Mouse (Mus musculus): ENCODE results near the gene Ccdc39. TPM values are rescaled to one million over a fixed set of nuclear protein-coding genes. Genes with fewer than 3 reads are reported as not detected.

Ccdc39 gene
- polyA plus RNA-seq, 1 experiment from 2014 or later, result 16.6 TPM

DNA sequence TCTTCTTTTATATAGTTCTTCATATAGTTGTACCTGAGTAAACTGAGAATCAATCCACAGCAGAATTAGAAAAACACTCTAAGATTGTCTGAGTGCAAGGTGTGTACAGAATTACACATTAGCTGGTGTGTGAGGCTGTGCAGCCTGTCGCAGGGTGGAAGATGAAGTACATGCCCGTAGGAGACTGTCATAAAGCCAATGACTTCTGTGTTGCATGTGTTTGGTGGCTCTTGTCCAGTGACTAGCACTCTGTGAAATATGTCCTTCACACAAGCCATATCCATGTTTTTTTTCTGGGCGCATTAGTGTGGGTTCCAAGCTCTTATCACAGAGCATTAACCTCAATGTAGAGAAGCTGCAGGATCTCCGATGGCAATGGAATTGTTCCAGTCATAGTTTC lies 6.7 kb upstream of the Ccdc39 start:
- H3K9me3 ChIP-seq, result no peaks in the 10 kb centered on the region
- H3K9ac ChIP-seq, result no peak overlapping the region
- no peak for ATAC-seq (ENCODE audit: low FRiP score, low read depth)
- WGBS, result 91% methylated on average over 4 of the region's 4 CpGs
- H3K27ac ChIP-seq (replicated peaks), result no peak overlapping the region
- no peaks in the 10 kb centered on the region for H3K27me3 ChIP-seq
- no peak overlapping the region for H3K4me3 ChIP-seq
- no peak overlapping the region for H3K4me2 ChIP-seq
- no peaks in the 10 kb centered on the region for H3K36me3 ChIP-seq
- H3K4me1 ChIP-seq (replicated peaks), result no peaks in the 10 kb centered on the region

GRCm38 (mm10) chr3:33846639-33847038 lies 2.5 kb upstream of the Ccdc39 start:
- H3K27me3 ChIP-seq, result no peaks in the 10 kb centered on the region
- no peak overlapping the region for H3K4me2 ChIP-seq
- 86% methylated on average over 6 of the region's 6 CpGs for WGBS
- no peak overlapping the region for H3K4me3 ChIP-seq
- H3K9me3 ChIP-seq, result no peaks in the 10 kb centered on the region
- no peak for ATAC-seq (ENCODE audit: low FRiP score, low read depth)
- H3K4me1 ChIP-seq (replicated peaks), result peaks cover 12% of the 10 kb centered on the region; the same call in 1 of the 2 replicates
- H3K36me3 ChIP-seq, result no peaks in the 10 kb centered on the region
- no peak overlapping the region for H3K27ac ChIP-seq (replicated peaks)
- H3K9ac ChIP-seq, result no peak overlapping the region

GRCm38 (mm10) chr3:33838877-33839276 lies 5.2 kb downstream of the Ccdc39 start:
- Histone ChIP-seq H3K4me3 (no peak overlapping the region), H3K4me1 (replicated peaks) (0 out of 2 replicates have a peak, but pooled peaks cover 6% of the 10 kb centered on the region), H3K4me2 (no peak overlapping the region), H3K27ac (replicated peaks) (no peak overlapping the region), H3K9me3 (no peaks in the 10 kb centered on the region), H3K27me3 (no peaks in the 10 kb centered on the region), H3K9ac (no peak overlapping the region), H3K36me3 (no peaks in the 10 kb centered on the region)
- 74% methylated on average over 10 of the region's 10 CpGs for WGBS
- ATAC-seq (ENCODE audit: low FRiP score, low read depth), result no peak

DNA sequence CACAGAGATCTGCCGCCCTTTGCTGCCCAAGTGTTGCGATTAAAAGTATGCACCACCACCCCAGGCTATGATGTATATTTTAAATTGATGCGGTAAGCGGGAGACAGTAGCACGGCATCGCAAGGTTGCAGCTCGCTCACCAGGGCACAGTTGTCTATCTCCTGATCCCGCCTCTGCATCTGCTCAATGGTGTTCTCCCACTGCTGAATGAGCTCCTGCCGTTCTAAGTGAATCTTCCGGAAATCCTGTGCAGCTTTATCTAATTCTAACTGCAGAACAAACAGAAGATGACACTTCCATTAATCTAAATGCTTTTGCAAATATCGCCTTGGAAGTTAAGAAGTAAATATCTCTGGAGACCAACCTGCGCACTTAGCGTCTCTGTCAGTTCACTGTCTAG lies 7.5 kb downstream of the Ccdc39 start:
- Histone ChIP-seq H3K4me1 (replicated peaks) (no peaks in the 10 kb centered on the region), H3K27ac (replicated peaks) (no peak overlapping the region), H3K36me3 (no peaks in the 10 kb centered on the region), H3K4me3 (no peak overlapping the region), H3K9me3 (no peaks in the 10 kb centered on the region), H3K9ac (no peak overlapping the region), H3K27me3 (no peaks in the 10 kb centered on the region), H3K4me2 (no peak overlapping the region)
- WGBS, result 94% methylated on average over 13 of the region's 13 CpGs
- ATAC-seq (ENCODE audit: low FRiP score, low read depth), result no peak

DNA sequence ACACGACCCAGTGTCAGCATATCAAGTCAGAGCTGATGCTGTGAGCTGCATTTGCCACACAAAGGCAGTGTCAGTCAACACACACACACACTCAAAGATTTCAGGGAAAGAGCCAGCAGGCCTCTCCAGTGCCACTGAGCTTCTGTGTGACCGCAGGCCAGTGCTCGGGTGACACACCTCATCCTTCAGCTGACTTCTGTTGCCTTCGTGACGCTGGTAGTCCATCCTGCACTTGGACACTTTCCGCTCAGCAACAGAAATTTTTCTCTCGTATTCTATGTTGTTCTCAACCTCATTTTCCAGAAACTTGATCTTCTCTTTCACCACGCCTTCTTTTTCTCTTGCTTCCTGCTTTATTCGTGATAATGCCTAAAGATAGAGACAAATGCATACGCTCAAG lies 11.8 kb downstream of the Ccdc39 start:
- no peak overlapping the region for H3K9ac ChIP-seq
- no peak overlapping the region for H3K4me2 ChIP-seq
- H3K9me3 ChIP-seq, result no peaks in the 10 kb centered on the region
- H3K4me3 ChIP-seq, result no peak overlapping the region
- H3K36me3 ChIP-seq, result no peaks in the 10 kb centered on the region
- H3K4me1 ChIP-seq (replicated peaks), result no peaks in the 10 kb centered on the region
- ATAC-seq (ENCODE audit: low FRiP score, low read depth), result no peak
- no peaks in the 10 kb centered on the region for H3K27me3 ChIP-seq
- WGBS, result 90% methylated on average over 10 of the region's 10 CpGs
- H3K27ac ChIP-seq (replicated peaks), result no peak overlapping the region

DNA sequence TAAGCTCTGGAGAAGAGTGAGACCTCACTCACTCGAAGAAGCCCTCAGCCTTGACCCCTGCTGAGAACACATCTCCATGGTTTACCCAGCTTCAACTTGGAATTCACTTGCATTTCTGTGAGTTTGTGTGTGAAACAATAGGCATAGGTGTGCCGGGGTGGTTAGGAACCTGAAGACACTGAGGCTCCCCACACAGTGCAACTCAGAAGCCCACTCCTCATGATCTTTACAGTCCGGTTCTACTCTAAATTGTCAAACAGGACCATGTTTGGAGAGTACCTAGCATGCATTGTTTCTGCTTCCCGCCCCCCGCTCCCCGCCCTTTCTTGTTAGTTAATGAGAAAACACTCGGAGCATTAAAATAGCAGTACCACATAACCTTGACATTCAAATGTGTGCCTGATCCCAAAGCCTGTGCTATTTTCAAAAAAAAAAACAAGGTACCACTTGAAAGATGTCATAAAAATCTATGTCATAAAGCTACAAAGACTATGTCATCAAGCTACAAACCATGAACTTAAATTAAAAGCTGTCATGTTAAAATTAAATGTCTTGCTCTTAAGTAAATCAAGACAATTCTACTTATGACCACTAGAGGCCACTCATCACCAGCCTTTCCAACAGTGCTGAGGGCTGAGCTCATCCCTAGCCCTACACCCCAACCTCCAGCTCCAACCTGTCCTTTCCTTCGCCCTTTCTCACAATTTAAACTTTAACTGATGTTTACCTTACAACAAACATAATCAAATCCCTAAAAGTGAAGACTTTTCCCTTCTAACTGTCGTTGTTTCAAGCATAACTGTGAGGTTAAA lies 19.8 kb downstream of the Ccdc39 start:
- no peak overlapping the region for H3K4me3 ChIP-seq
- H3K9me3 ChIP-seq, result no peaks in the 10 kb centered on the region
- no peak overlapping the region for H3K4me2 ChIP-seq
- no peaks in the 10 kb centered on the region for H3K36me3 ChIP-seq
- H3K27me3 ChIP-seq, result no peaks in the 10 kb centered on the region
- no peaks in the 10 kb centered on the region for H3K4me1 ChIP-seq (replicated peaks)
- WGBS, result 48% methylated on average over 9 of the region's 9 CpGs
- peak; percentile 84 for ATAC-seq (ENCODE audit: low FRiP score, low read depth)
- no peak overlapping the region for H3K9ac ChIP-seq
- no peak overlapping the region for H3K27ac ChIP-seq (replicated peaks)

- WGBS, result 79% methylated on average over 1 of the region's 1 CpGs
- Histone ChIP-seq H3K27ac (replicated peaks) (no peak overlapping the region), H3K4me2 (no peak overlapping the region), H3K9ac (no peak overlapping the region), H3K4me3 (no peak overlapping the region), H3K4me1 (replicated peaks) (peaks cover 3% of the 10 kb centered on the region), H3K9me3 (no peaks in the 10 kb centered on the region), H3K27me3 (no peaks in the 10 kb centered on the region), H3K36me3 (peaks cover 40% of the 10 kb centered on the region)
- no peak for ATAC-seq (ENCODE audit: low FRiP score, low read depth)
Measured at GRCm38 (mm10) chr3:33807151-33807550, 37.0 kb downstream of the Ccdc39 start.

DNA sequence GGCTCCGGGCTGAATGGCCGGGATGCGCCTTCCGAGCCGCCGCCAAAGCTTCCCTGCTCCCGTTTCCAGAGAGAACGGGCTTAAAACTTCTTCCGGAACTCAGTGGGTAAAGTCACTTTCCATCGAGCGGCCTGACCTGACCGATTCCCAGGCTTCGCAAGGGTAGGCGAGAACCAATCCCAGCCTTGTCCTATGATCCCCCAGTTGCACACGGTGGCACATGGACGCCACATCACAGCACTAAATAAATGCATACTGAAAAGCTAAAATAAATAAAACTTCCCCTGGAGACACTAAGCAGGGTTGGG lies 43.6 kb downstream of the Ccdc39 start:
- Histone ChIP-seq H3K27ac (replicated peaks) (peak overlapping the region; percentile 99), H3K9ac (peak overlapping the region; percentile 96), H3K36me3 (peaks cover 13% of the 10 kb centered on the region), H3K4me3 (peak overlapping the region; percentile 99), H3K4me1 (replicated peaks) (peaks cover 15% of the 10 kb centered on the region), H3K4me2 (peak overlapping the region; percentile 69), H3K27me3 (no peaks in the 10 kb centered on the region), H3K9me3 (no peaks in the 10 kb centered on the region)
- ATAC-seq (ENCODE audit: low FRiP score, low read depth), result no peak
- WGBS, result under 1% methylated on average over 16 of the region's 16 CpGs

DNA sequence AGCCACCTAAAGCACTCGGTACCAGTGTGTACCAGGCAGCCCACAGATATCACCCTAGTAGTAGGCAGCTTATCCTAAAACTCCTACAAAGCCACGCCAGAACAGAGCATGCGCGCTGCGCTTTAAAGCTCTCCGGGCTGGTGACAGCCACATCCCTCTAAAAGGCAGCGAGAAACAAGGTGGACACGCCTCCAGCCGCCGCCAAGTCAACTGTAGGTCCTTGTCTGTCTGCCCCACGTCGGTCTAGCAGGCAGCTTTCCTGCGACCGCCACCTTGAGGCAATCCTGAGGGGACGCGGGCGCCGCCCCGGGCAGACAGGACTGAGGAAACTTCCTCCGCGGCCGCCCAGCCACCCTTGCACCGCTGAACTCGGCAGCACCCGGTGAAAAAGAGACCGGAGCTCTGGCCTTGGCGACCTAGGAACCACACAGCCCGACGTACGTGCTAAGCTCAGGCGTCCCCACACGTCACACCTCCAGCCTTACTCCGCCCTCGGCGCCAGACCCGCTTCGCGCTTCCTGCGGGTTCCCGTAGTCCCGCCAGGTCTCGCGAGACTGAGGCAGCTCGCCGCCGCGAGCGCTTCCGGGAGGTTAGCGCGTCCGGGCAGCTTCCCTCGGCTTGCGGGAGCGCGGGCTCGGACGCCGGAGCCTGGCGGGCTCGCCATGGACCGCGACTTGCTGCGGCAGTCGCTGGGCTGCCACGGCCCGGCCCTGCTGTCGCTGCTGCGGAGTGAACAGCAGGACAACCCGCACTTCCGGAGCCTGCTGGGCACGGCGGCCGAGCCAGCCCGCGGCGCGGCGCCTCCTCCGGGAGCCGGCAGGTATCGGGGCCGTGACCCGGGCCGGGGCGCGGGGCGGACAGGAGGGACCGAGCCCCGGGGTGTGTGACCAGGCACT lies 44.2 kb downstream of the Ccdc39 start, which contains the start of gene Ttc14:
Ttc14 (plus strand) TSS at position 216 of the 896 bp plus-strand sequence.
- WGBS, result under 1% methylated on average over 90 of the region's 90 CpGs
- Histone ChIP-seq H3K9me3 (no peaks in the 10 kb centered on the region), H3K4me2 (peak within 1 kb of the TSS; percentile 69), H3K27ac (replicated peaks) (peak within 1 kb of the TSS; percentile 99), H3K36me3 (peaks cover 9% of the 10 kb centered on the region; the same call in 1 of the 2 replicates), H3K4me1 (replicated peaks) (peaks cover 15% of the 10 kb centered on the region), H3K9ac (peak within 1 kb of the TSS; percentile 96), H3K4me3 (peak within 1 kb of the TSS; percentile 99), H3K27me3 (no peaks in the 10 kb centered on the region)
- peak; percentile 100 for ATAC-seq (ENCODE audit: low FRiP score, low read depth)

DNA sequence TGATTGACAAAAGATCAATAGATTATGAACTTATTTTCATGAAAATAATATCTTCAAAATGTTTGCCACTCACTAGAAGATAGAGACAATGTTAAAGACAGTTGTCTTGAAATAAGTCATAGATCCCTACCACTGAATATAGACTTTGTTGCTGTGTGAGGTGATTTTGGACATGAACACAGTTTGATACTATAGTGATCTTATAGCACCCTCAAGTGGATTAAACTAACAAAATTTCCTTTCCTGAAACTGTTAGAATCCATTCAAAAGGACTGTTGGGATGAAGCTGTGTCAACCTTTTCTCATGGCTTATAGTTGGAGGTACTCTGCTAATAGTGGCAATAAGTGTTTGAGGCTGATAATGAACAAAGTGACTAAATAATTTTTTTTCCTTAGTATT lies 53.1 kb downstream of the Ccdc39 start:
- Histone ChIP-seq H3K27ac (replicated peaks) (no peak overlapping the region), H3K27me3 (no peaks in the 10 kb centered on the region), H3K36me3 (no peaks in the 10 kb centered on the region), H3K4me1 (replicated peaks) (no peaks in the 10 kb centered on the region), H3K4me2 (no peak overlapping the region), H3K4me3 (no peak overlapping the region), H3K9me3 (no peaks in the 10 kb centered on the region), H3K9ac (no peak overlapping the region)
- ATAC-seq (ENCODE audit: low FRiP score, low read depth), result peak; percentile 76; the same call in 1 of the 2 replicates

All from hindbrain, embryonic 15.5 days (tissue).